Mouse (Mus musculus): Measurements from ENCODE around the gene Kirrel. TPM values are rescaled to one million over a fixed set of nuclear protein-coding genes. Genes with fewer than 3 reads are reported as not detected.
"Not testable (repeated sequence)": the region's sequence is repeated elsewhere in the genome, so short reads cannot be mapped to it uniquely, and the experiment has no call there.

Kirrel gene
- polyA plus RNA-seq, 2 experiments, result 0.37 to 0.79 TPM

DNA sequence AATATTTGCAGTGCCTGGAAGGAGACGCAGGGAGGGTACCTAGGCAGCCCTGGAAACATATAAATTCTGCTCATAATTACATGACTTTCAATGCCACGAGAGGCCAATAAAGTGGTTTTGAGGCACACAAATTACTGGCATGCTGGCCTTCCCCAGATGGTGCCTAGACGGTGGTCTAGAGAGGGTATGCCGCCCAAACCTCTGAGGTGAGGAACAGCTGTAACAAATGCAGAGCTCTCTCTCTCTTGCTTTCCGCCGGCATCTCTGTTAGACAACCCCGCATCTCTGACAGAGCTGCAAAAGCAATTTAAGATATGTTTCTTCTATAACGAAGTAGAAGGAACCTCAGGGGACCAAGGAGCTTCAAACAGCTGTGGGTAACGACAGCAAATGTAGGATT, 56.3 kb downstream of the Kirrel start:
- no peak for DNase-seq (ENCODE audit: low read depth in 3 of 3, low spot score in 3 of 3)
- Histone ChIP-seq H3K27ac (no peak overlapping the region), H3K9ac (replicated peaks) (no peak overlapping the region), H3K4me1 (replicated peaks; ENCODE audit: control insufficient read depth in 2 of 2, insufficient read depth in 2 of 2, low read length in 1 of 2) (no peaks in the 10 kb centered on the region), H3K9me3 (ENCODE audit: control insufficient read depth, low read length) (no peaks in the 10 kb centered on the region), H3K4me2 (ENCODE audit: low read depth) (no peak overlapping the region), H3K4me3 (ENCODE audit: insufficient read depth in 1 of 2, low read depth in 2 of 2, low read length in 2 of 2) (no peak overlapping the region), H3K36me3 (replicated peaks; ENCODE audit: control insufficient read depth, insufficient read depth, low read depth) (no peaks in the 10 kb centered on the region), H3K27me3 (ENCODE audit: control insufficient read depth, insufficient read depth, low read length) (no peaks in the 10 kb centered on the region)
- 62% methylated on average over 9 of the region's 9 CpGs for whole genome bisulfite sequencing (ENCODE audit: insufficient replicate concordance)
- TF ChIP-seq EP300 (IDR thresholded peaks at IDR 0.05; ENCODE audit: low read depth), result no peak
- TF ChIP-seq CTCF (IDR thresholded peaks at IDR 0.05; ENCODE audit: low read depth), result no peak
- ATAC-seq (ENCODE audit: insufficient read depth), result no peak

DNA sequence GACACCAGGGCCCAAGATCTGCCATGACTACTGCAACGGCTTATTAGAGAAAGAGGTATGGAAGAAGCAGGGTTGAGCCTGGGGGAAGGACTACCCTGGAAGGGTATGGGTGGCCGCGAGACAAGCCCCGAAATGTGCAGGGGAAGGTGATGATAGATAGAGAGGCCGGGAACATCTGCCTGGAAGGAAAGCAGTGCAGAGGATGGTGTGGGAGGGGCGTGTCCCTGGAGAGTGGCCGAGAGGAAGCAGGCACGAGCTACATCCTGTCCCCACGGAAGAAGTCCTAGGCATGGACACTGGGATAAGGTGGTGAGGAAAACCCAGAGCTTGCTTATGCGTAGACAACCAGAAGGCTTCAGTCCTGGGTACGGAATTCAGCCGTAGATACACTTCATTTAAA, 56.9 kb downstream of the Kirrel start:
- DNase-seq (ENCODE audit: low read depth in 3 of 3, low spot score in 3 of 3) (no peak), ATAC-seq (ENCODE audit: insufficient read depth) (no peak)
- no peaks in the 10 kb centered on the region for H3K4me1 ChIP-seq (replicated peaks; ENCODE audit: control insufficient read depth in 2 of 2, insufficient read depth in 2 of 2, low read length in 1 of 2)
- no peak for TF ChIP-seq CTCF (IDR thresholded peaks at IDR 0.05; ENCODE audit: low read depth)
- no peaks in the 10 kb centered on the region for H3K9me3 ChIP-seq (ENCODE audit: control insufficient read depth, low read length)
- no peak overlapping the region for H3K9ac ChIP-seq (replicated peaks)
- 36% methylated on average over 12 of the region's 12 CpGs for WGBS (ENCODE audit: insufficient replicate concordance)
- H3K4me3 ChIP-seq (ENCODE audit: insufficient read depth in 1 of 2, low read depth in 2 of 2, low read length in 2 of 2), result no peak overlapping the region
- H3K27me3 ChIP-seq (ENCODE audit: control insufficient read depth, insufficient read depth, low read length), result no peaks in the 10 kb centered on the region
- no peak overlapping the region for H3K27ac ChIP-seq
- H3K36me3 ChIP-seq (replicated peaks; ENCODE audit: control insufficient read depth, insufficient read depth, low read depth), result no peaks in the 10 kb centered on the region
- H3K4me2 ChIP-seq (ENCODE audit: low read depth), result no peak overlapping the region

DNA sequence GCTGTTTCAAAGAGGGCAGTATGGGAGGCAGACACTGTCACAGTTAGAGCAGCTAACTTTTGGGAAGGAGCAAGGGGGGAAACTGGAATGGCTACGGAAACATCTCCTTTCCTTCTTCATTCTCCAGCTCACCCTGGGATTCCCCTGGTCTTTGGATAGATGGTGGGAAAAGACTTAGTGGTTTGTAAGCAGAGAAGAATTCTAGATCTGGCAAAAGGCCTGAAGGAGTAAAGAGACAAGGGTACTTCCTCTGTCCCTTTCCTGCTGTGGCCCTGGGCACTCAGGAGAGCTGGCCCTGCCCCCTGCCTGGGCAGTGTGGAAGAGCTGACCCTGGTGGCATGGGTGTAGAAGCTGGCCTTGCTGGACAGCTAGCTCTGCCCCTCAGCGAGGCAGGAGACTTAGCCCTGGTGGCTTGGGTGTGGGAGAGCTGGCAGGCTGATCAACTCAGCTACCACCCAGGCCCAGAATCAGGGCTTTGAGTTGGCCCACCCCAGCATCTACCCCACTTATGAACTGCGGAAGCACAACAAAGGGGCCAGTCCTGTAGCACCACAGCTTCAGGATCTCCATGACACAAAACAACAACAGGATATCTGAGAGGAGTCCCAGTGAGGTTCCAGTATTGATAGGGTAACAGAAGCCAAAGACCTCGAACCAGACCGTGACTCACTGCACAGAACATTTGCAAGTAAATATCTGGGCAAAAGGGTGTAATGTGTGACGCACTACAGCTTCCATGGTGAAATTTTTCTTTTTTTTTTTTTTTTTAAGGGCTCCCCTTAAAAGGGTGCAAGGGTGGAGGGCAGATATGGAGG, 58.6 kb downstream of the Kirrel start:
- DNase-seq (ENCODE audit: low read depth in 3 of 3, low spot score in 3 of 3), result no peak
- Histone ChIP-seq H3K4me1 (replicated peaks; ENCODE audit: control insufficient read depth in 2 of 2, insufficient read depth in 2 of 2, low read length in 1 of 2) (no peaks in the 10 kb centered on the region), H3K4me2 (ENCODE audit: low read depth) (no peak overlapping the region), H3K27ac (no peak overlapping the region), H3K4me3 (ENCODE audit: insufficient read depth in 1 of 2, low read depth in 2 of 2, low read length in 2 of 2) (no peak overlapping the region), H3K9me3 (ENCODE audit: control insufficient read depth, low read length) (no peaks in the 10 kb centered on the region), H3K9ac (replicated peaks) (no peak overlapping the region), H3K27me3 (ENCODE audit: control insufficient read depth, insufficient read depth, low read length) (no peaks in the 10 kb centered on the region), H3K36me3 (replicated peaks; ENCODE audit: control insufficient read depth, insufficient read depth, low read depth) (no peaks in the 10 kb centered on the region)
- ATAC-seq (ENCODE audit: insufficient read depth), result no peak
- WGBS (ENCODE audit: insufficient replicate concordance), result 57% methylated on average over 6 of the region's 6 CpGs
- TF ChIP-seq CTCF (IDR thresholded peaks at IDR 0.05; ENCODE audit: low read depth) (no peak), EP300 (IDR thresholded peaks at IDR 0.05; ENCODE audit: low read depth) (no peak)

DNA sequence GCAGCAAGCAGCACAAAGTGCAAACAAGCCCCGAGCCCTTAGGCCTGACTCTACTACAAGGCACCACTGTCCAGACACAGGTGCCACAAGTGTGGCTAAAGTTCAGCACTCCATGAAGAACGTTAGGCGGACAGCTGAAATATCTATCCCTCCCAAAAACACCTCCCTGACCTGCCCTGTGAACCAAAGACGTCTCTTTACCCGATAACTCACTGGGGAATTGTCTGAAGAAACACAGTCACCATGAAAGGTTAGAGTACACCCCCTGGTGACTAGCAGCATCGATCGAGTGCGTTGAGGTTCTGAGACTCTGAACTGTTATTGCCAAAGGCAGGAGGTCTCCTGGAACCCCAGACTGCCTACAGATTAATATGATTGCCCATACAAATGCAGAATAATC, 59.3 kb downstream of the Kirrel start:
- Histone ChIP-seq H3K4me2 (ENCODE audit: low read depth) (no peak overlapping the region), H3K4me1 (replicated peaks; ENCODE audit: control insufficient read depth in 2 of 2, insufficient read depth in 2 of 2, low read length in 1 of 2) (no peaks in the 10 kb centered on the region), H3K27me3 (ENCODE audit: control insufficient read depth, insufficient read depth, low read length) (no peaks in the 10 kb centered on the region), H3K4me3 (ENCODE audit: insufficient read depth in 1 of 2, low read depth in 2 of 2, low read length in 2 of 2) (no peak overlapping the region), H3K27ac (no peak overlapping the region), H3K9ac (replicated peaks) (no peak overlapping the region), H3K36me3 (replicated peaks; ENCODE audit: control insufficient read depth, insufficient read depth, low read depth) (no peaks in the 10 kb centered on the region), H3K9me3 (ENCODE audit: control insufficient read depth, low read length) (no peaks in the 10 kb centered on the region)
- 65% methylated on average over 8 of the region's 8 CpGs for WGBS (ENCODE audit: insufficient replicate concordance)
- TF ChIP-seq CTCF (IDR thresholded peaks at IDR 0.05; ENCODE audit: low read depth) (no peak), EP300 (IDR thresholded peaks at IDR 0.05; ENCODE audit: low read depth) (no peak)
- ATAC-seq (ENCODE audit: insufficient read depth), result no peak
- DNase-seq (ENCODE audit: low read depth in 3 of 3, low spot score in 3 of 3), result no peak

DNA sequence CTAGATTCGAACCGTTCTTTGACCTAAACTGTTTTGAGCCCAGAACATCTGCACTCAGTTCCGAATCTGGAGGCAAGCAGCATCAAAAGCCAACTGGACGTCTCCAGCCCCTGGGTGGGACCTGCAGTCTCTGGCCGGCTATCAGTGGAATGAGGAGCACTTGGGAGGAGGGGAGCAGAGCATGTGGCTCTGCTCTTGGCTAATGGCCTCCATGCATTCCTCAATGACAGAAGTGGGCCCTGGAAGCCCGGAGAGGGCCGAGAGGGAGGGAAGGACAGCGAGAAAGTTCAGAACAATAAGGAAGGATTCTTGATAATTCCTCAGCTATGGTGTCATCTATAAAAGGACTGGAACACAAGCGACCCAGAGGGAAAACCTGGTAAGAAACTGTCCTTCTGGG, 59.7 kb downstream of the Kirrel start:
- WGBS (ENCODE audit: insufficient replicate concordance), result 57% methylated on average over 9 of the region's 9 CpGs
- no peak for DNase-seq (ENCODE audit: low read depth in 3 of 3, low spot score in 3 of 3)
- Histone ChIP-seq H3K4me2 (ENCODE audit: low read depth) (no peak overlapping the region), H3K4me1 (replicated peaks; ENCODE audit: control insufficient read depth in 2 of 2, insufficient read depth in 2 of 2, low read length in 1 of 2) (no peaks in the 10 kb centered on the region), H3K9me3 (ENCODE audit: control insufficient read depth, low read length) (no peaks in the 10 kb centered on the region), H3K27ac (no peak overlapping the region), H3K27me3 (ENCODE audit: control insufficient read depth, insufficient read depth, low read length) (no peaks in the 10 kb centered on the region), H3K9ac (replicated peaks) (no peak overlapping the region), H3K4me3 (ENCODE audit: insufficient read depth in 1 of 2, low read depth in 2 of 2, low read length in 2 of 2) (no peak overlapping the region), H3K36me3 (replicated peaks; ENCODE audit: control insufficient read depth, insufficient read depth, low read depth) (no peaks in the 10 kb centered on the region)
- TF ChIP-seq EP300 (IDR thresholded peaks at IDR 0.05; ENCODE audit: low read depth) (no peak), CTCF (IDR thresholded peaks at IDR 0.05; ENCODE audit: low read depth) (no peak)
- ATAC-seq (ENCODE audit: insufficient read depth), result no peak

DNA sequence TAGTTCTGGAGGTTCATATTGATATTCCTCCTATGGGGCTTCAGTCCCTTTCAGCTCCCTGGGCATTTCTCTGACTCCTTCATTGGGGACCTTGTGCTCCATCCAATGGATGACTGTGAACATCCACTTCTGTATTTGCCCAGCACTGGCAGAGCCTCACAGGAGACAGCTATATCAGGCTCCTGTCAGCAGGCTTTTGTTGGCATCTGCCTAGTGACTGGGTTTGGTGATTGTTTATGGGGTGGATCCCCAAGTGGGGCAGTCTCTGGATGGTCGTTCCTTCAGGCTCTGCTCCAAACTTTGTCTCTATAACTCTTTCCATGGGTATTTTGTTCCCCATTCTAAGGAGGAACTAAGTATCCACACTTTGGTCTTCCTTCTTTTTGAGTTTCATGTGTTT, 60.7 kb downstream of the Kirrel start:
- H3K36me3 ChIP-seq (replicated peaks; ENCODE audit: control insufficient read depth, insufficient read depth, low read depth); H3K4me1 ChIP-seq (replicated peaks; ENCODE audit: control insufficient read depth in 2 of 2, insufficient read depth in 2 of 2, low read length in 1 of 2); H3K4me3 ChIP-seq (ENCODE audit: insufficient read depth in 1 of 2, low read depth in 2 of 2, low read length in 2 of 2); H3K27ac ChIP-seq; H3K9ac ChIP-seq (replicated peaks); H3K27me3 ChIP-seq (ENCODE audit: control insufficient read depth, insufficient read depth, low read length); H3K9me3 ChIP-seq (ENCODE audit: control insufficient read depth, low read length); DNase-seq (ENCODE audit: low read depth in 3 of 3, low spot score in 3 of 3); H3K4me2 ChIP-seq (ENCODE audit: low read depth); ATAC-seq (ENCODE audit: insufficient read depth): not testable (repeated sequence)
- 23% methylated on average over 1 of the region's 1 CpGs for WGBS (ENCODE audit: insufficient replicate concordance)
